Mouse (Mus musculus) embryonic facial prominence, embryonic 11.5 days (tissue): ENCODE measurements around the gene Pdcd11. TPM values are rescaled to one million over a fixed set of nuclear protein-coding genes. Genes with fewer than 3 reads are reported as not detected.
A peak's percentile ranks its signal among the peaks of the same experiment; 100 is the strongest.

Source experiments
- ATAC-seq: fragments of 200-750 bp; cut with Nextera tagmentation; replicated peaks from 2 replicates; pipeline ENCODE4 v1.8.0; 2017; ENCODE audit warnings: low read depth; ENCODE audit not compliant: insufficient number of reproducible peaks, low FRiP score, low TSS enrichment
- DNase-seq: peaks from one replicate; pipeline ENCODE4 v3.0.0-alpha.2; 2015; ENCODE audit warnings: low spot score
- H3K27ac ChIP-seq: fragments of 300-500 bp; sonication (generic); replicated peaks from 2 replicates; pipeline ENCODE4 v1.5.1; 2014; ENCODE audit warnings: mild to moderate bottlenecking, low read depth, low read length, control low read depth
- H3K27me3 ChIP-seq: fragments of 300-500 bp; sonication (generic); 2 replicates; pipeline ENCODE4 v1.6.1; 2014; ENCODE audit warnings: mild to moderate bottlenecking, low read length, moderate library complexity, mixed read lengths; ENCODE audit not compliant: control insufficient read depth, insufficient read depth
- H3K36me3 ChIP-seq: fragments of 300-500 bp; sonication (generic); replicated peaks from 2 replicates; pipeline ENCODE4 v1.6.1; 2014; ENCODE audit warnings: low read depth, mild to moderate bottlenecking, low read length, moderate library complexity, mixed read lengths; ENCODE audit not compliant: control insufficient read depth, insufficient read depth
- H3K4me1 ChIP-seq: fragments of 300-500 bp; sonication (generic); 2 replicates; pipeline ENCODE4 v1.6.1; 2014; ENCODE audit warnings: low read length, mixed read lengths; ENCODE audit not compliant: control insufficient read depth, insufficient read depth
- H3K4me2 ChIP-seq: fragments of 300-500 bp; sonication (generic); 2 replicates; pipeline ENCODE4 v1.6.1; 2014; ENCODE audit warnings: low read depth, mild to moderate bottlenecking, control low read depth, low read length, moderate library complexity
- H3K4me3 ChIP-seq: fragments of 300-500 bp; sonication (generic); 2 replicates; pipeline ENCODE4 v1.5.1; 2014; ENCODE audit warnings: low read depth, low read length, control low read depth
- H3K9ac ChIP-seq: fragments of 300-500 bp; sonication (generic); replicated peaks from 2 replicates; pipeline ENCODE4 v1.6.1; 2014; ENCODE audit warnings: mild to moderate bottlenecking, control low read depth, low read length
- H3K9me3 ChIP-seq: fragments of 300-500 bp; sonication (generic); replicated peaks from 2 replicates; pipeline ENCODE4 v1.6.1; 2016; ENCODE audit warnings: mild to moderate bottlenecking, low read length, inconsistent platforms, mixed read lengths; ENCODE audit not compliant: control insufficient read depth
- WGBS: fragments of 180-500 bp; shearing (Covaris S2); extraction: QIAGEN DNeasy Blood & Tissue Kit; methylation state at CpG from one replicate; pipeline ENCODE4 v1.1.7; 2014; 5-methylcytosine and 5-hydroxymethylcytosine counted together
- polyA plus RNA-seq: library from polyadenylated mRNA; unstranded; fragments of >200 nt; fragmentation: Nextera tagmentation; extraction: Ambion mirVana; gene quantifications from 2 replicates; pipeline ENCODE4 v1.2.1, GENCODE M21; 2014

Gene Pdcd11
- polyA plus RNA-seq, 1 experiment from 2014 or later: 8.9 TPM

- DNase-seq: no peak
- Histone ChIP-seq H3K9ac (no peak within 1 kb of the TSS), H3K4me2 (no peak within 1 kb of the TSS), H3K36me3 (no peaks in the 10 kb centered on the region), H3K4me1 (no peaks in the 10 kb centered on the region), H3K9me3 (no peaks in the 10 kb centered on the region), H3K27me3 (no peaks in the 10 kb centered on the region), H3K27ac (no peak within 1 kb of the TSS), H3K4me3 (no peak within 1 kb of the TSS)
- WGBS: 87% methylated on average over 6 of the region's 6 CpGs
- ATAC-seq: no peak
These were observed 53.6 kb downstream of the Pdcd11 start, which contains the start of gene Calhm1 for GRCm38 (mm10) chr19:47144154-47144553. TSS of gene Calhm1 (minus strand) at chr19:47144254.

GRCm38 (mm10) chr19:47148267-47148847, 57.8 kb downstream of the Pdcd11 start:
- Histone ChIP-seq H3K4me1 (no peaks in the 10 kb centered on the region), H3K9ac (no peak overlapping the region), H3K4me3 (no peak overlapping the region), H3K27me3 (no peaks in the 10 kb centered on the region), H3K27ac (no peak overlapping the region), H3K9me3 (no peaks in the 10 kb centered on the region), H3K36me3 (no peaks in the 10 kb centered on the region), H3K4me2 (no peak overlapping the region)
- DNase-seq (no peak), ATAC-seq (no peak)
- 76% methylated on average over 5 of the region's 5 CpGs for WGBS

- 9% methylated on average over 4 of the region's 4 CpGs for WGBS
- DNase-seq: peak; percentile 38
- Histone ChIP-seq H3K27ac (no peak overlapping the region), H3K9ac (no peak overlapping the region), H3K9me3 (no peaks in the 10 kb centered on the region), H3K4me3 (no peak overlapping the region), H3K27me3 (no peaks in the 10 kb centered on the region), H3K36me3 (no peaks in the 10 kb centered on the region), H3K4me2 (no peak overlapping the region), H3K4me1 (no peaks in the 10 kb centered on the region)
- no peak for ATAC-seq
These were observed 59.3 kb downstream of the Pdcd11 start for GRCm38 (mm10) chr19:47149854-47150253.

DNA sequence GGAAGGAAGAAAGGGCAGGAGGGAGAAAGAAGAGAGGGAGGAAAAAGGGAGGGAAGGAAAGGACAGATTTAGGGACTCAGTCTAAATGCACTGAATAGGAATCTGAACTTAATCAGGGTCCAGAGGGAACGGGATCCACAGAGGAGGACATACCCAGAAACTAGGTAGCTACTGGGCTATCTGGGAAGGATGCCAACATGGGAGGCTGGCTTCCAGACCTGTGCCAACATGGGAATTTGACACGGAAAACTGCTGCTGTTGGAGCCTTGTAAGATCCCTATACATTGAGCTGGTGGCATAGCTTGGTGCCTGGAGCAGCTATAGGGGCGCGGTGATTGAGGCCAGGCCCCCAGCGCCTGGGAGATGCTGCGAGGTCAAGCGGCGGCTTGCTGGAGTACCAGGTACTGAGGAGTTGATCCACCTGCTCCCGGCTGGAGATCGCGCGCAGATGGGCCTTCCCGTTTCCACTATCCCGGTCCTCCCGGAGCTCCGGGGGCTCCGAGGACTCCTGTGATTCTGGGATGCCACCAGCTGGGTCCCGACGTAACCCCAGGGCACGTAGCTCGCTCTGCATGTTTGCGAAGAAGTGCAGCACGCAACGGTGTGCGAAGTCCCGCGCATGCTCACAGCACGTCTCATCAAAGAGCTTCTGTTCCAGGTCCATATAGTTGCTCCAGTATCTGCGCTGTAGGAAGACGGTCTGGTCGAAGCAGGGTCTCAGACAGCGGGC, 60.9 kb downstream of the Pdcd11 start:
- peak overlapping the region; percentile 26 for H3K4me3 ChIP-seq
- H3K4me1 ChIP-seq: no peaks in the 10 kb centered on the region
- ATAC-seq (peak; percentile 23; the same call in 1 of the 2 replicates), DNase-seq (peak; percentile 15)
- no peaks in the 10 kb centered on the region for H3K27me3 ChIP-seq
- no peaks in the 10 kb centered on the region for H3K9me3 ChIP-seq
- peak overlapping the region; percentile 51 for H3K9ac ChIP-seq
- WGBS: 28% methylated on average over 32 of the region's 32 CpGs
- H3K27ac ChIP-seq: no peak overlapping the region
- no peaks in the 10 kb centered on the region for H3K36me3 ChIP-seq
- peak overlapping the region; percentile 51 for H3K4me2 ChIP-seq

DNA sequence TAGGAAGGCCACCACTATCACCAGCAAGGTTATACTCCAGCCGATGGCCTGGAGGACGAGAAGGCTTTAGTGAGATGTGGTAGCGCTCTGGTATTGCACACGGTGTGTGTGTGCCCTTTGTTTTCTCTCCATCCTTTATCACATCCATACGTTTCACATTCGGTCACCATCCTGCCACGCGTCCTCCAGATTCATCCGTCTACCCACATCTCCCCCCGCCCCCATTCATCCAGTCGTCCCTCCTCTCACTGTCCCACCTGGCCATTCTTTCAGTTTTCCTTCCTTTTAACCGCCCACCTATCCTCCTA, 61.4 kb downstream of the Pdcd11 start:
- WGBS: 44% methylated on average over 12 of the region's 12 CpGs

DNA sequence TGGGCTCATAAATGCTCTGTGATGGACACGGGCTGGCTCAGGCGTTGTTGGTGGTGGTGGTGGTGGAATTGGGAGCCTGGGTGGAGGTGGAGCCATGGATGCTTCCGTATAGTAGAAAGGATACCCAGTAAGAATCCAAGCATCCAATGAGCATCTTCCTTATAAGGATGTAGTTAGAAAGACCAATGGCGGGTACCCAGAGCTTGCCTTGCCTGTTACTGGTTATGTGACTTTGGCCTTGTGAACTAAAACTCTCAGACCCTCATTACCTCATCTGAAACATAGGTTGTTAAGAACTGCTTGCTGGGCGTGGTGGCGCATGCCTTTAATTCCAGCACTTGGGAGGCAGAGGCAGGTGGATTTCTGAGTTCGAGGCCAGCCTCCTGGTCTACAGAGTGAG, 63.2 kb downstream of the Pdcd11 start:
- H3K4me3 ChIP-seq: no peak overlapping the region
- ATAC-seq (no peak), DNase-seq (no peak)
- 89% methylated on average over 7 of the region's 7 CpGs for WGBS
- no peaks in the 10 kb centered on the region for H3K36me3 ChIP-seq
- no peak overlapping the region for H3K4me2 ChIP-seq
- H3K9me3 ChIP-seq: no peaks in the 10 kb centered on the region
- no peak overlapping the region for H3K27ac ChIP-seq
- H3K4me1 ChIP-seq: no peaks in the 10 kb centered on the region
- H3K27me3 ChIP-seq: no peaks in the 10 kb centered on the region
- H3K9ac ChIP-seq: no peak overlapping the region

More for the DNA sequence above, 61.4 kb downstream of the Pdcd11 start:
- Histone ChIP-seq H3K4me1 (no peaks in the 10 kb centered on the region), H3K27ac (no peak overlapping the region), H3K4me2 (peak overlapping the region; percentile 51), H3K27me3 (no peaks in the 10 kb centered on the region), H3K9me3 (no peaks in the 10 kb centered on the region), H3K36me3 (no peaks in the 10 kb centered on the region), H3K9ac (peak overlapping the region; percentile 51), H3K4me3 (no peak overlapping the region)
- ATAC-seq (peak; percentile 14; the same call in 1 of the 2 replicates), DNase-seq (no peak)

DNA sequence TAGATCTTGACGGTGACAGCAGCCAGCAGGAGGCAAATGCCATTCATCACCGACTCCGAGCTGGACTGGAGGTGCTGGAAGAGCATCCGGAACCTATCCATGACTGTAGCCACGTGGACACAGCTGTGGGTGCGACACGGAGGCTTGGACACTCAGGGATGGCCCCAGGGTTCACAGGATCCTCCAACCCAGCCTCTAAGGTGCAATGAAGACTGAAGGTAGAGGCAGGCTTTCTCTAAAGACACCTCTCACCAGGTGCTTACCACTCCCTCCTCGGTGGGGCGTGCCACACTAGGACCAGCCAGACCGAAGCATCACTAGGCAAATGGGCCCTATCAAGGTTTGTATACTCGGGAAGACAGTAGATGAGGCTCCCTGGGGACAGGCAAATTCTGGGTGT, 67.1 kb downstream of the Pdcd11 start, which contains the start of gene Calhm3:
Calhm3 (minus strand) TSS at position 101 of the 400 bp plus-strand sequence.
- H3K4me1 ChIP-seq: no peaks in the 10 kb centered on the region

DNA sequence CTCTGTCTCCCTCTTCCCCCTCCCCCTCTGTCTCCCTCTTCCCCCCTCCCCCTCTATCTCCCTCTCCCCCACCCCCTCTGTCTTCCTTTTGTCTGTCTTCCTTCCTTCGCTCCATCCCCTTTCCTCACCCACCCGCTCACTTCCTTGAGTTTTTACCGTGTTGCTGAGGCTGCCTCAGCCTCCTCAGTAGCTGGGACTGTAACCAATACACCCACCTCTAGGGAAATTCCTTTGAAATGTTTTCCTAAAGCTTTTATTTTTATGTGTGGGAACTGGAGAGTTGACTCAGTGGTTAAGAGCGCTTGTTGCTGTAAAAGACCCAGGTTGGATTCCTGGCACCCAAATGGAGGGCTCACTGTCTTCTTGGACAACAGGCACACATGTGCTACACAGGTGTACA, 71.1 kb downstream of the Pdcd11 start:
- Histone ChIP-seq H3K4me3 (no peak overlapping the region), H3K27me3 (no peaks in the 10 kb centered on the region), H3K4me2 (no peak overlapping the region), H3K9ac (no peak overlapping the region), H3K27ac (no peak overlapping the region), H3K36me3 (no peaks in the 10 kb centered on the region), H3K4me1 (no peaks in the 10 kb centered on the region), H3K9me3 (no peaks in the 10 kb centered on the region)
- DNase-seq (no peak), ATAC-seq (no peak)
- 55% methylated on average over 4 of the region's 4 CpGs for WGBS

More for the DNA sequence above, 67.1 kb downstream of the Pdcd11 start, which contains the start of gene Calhm3:
- Histone ChIP-seq H3K36me3 (no peaks in the 10 kb centered on the region), H3K27me3 (no peaks in the 10 kb centered on the region), H3K9me3 (no peaks in the 10 kb centered on the region), H3K9ac (no peak within 1 kb of the TSS), H3K27ac (no peak within 1 kb of the TSS), H3K4me2 (no peak within 1 kb of the TSS), H3K4me3 (no peak within 1 kb of the TSS)
- no peak for ATAC-seq
- no peak for DNase-seq
- 79% methylated on average over 11 of the region's 11 CpGs for WGBS
